Mouse (Mus musculus) brain, embryonic 14.5 days (tissue): Measurements from ENCODE around the gene Mark4.

Experiments used
- CTCF ChIP-seq: fragments of 200-500 bp; IDR thresholded peaks from 2 replicates; pipeline ENCODE4 v1.5.1; 2012; ENCODE audit warnings: inconsistent platforms, mild to moderate bottlenecking, moderate library complexity, borderline replicate concordance; ENCODE audit not compliant: insufficient read depth, insufficient read length; ENCODE audit errors: extremely low read depth
- POLR2A ChIP-seq: fragments of 200-500 bp; IDR thresholded peaks from 2 replicates; pipeline ENCODE4 v1.6.1; 2012; ENCODE audit warnings: mild to moderate bottlenecking, inconsistent platforms, borderline replicate concordance; ENCODE audit not compliant: poor library complexity, insufficient read depth, insufficient read length, severe bottlenecking; ENCODE audit errors: extremely low read depth

GRCm38 (mm10) chr7:19427999-19428650 is 30.5 kb downstream of the Mark4 start:
- TF ChIP-seq CTCF (no peak), POLR2A (no peak)
